Mouse (Mus musculus): Measurements from ENCODE around the gene Shmt2.
A peak's percentile ranks its signal among the peaks of the same experiment; 100 is the strongest.

Gene Shmt2

DNA sequence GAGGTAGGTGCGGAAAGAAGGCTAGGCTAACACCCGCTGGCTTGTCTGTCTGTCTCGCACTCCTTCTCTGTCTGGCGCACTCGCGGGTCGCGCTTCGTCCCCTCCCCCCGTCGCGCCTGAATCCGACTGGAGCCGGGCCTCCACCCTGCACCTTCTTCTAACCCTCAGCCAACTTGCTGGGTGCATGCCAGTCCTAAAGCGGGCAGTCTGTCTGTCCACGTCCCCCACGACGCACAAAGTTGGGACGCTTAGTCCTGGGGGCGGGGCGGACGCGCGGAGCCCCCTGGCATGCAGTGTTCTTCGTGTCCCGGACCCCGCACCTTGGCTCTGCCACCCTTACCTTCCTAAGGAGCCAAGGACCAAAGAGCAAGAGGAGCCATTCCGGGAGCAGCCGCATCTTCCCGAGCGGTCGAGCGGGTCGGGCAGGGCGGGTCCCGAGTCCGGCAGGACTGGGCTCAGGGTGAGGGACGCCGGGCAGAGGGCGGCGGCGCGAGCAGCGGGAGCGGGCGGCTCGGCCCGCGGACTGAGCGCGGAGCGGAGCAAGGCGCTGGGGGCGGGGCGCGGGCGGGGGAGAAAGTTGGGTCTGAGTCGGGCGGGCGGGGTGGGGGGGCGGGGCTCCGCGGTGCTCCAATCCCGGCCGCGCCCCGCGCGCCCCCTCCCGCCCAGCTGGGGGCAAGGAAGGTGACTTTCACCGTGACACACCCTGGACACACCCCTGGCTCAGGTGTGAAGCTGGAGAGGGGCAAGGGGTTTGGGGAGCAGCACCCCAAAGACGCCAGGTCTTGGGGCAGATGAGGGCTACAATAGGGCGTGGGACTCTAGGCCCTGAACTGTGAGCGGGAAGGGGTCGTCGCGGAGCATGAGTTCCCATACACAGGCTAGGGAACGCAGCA is 12.0 kb upstream of the Shmt2 start, which contains the start of gene Nxph4:
TSS of gene Nxph4 (minus strand) at position 524 of the 893 bp plus-strand sequence.
- peak in 1 of 2 experiments; percentile 68 for DNase-seq (ENCODE audit: inconsistent age in 2 of 2, low spot score in 1 of 2)

DNA sequence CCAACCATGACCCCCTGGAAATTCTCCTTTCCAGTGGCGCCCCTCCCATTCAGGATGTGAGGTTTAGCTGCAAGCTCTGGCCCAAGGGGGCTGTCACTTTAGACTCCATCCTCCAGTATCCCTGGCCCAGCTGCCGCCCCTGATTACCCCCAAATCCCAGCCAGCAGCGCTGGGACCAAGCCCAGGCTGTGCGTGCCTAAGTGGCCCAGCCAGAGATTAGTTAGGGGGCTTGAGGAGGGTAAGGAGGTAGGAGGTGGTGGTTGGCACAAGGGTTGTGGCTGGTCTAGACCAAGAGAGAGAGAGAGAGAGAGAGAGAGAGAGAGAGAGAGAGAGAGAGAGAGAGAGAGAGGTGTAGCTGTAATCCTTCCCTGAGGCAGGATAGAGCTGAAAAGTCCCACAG is 9.3 kb upstream of the Shmt2 start:
- no peak for DNase-seq (ENCODE audit: inconsistent age in 2 of 2, low spot score in 1 of 2)

DNA sequence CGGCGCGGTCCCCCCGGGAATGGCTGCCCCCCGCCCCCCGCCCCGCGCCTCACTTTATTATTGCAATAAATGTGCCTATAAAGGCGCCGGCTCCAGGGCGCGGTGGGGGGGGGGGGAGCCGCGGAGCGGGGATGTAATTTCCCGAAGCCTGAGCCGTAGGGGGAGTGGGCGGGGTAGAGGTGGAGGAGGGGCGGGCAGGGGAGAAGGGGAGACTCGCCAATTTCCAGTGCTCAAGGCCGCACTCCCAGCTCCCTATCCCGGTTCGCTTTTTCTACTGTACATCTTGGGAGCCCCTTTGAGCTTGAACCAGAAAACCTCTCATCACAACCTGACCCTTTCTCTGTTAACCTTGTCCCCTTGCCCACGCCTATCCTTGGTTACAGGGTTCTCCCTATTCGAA is 8.7 kb upstream of the Shmt2 start:
- no peak for DNase-seq (ENCODE audit: inconsistent age in 2 of 2, low spot score in 1 of 2)

DNA sequence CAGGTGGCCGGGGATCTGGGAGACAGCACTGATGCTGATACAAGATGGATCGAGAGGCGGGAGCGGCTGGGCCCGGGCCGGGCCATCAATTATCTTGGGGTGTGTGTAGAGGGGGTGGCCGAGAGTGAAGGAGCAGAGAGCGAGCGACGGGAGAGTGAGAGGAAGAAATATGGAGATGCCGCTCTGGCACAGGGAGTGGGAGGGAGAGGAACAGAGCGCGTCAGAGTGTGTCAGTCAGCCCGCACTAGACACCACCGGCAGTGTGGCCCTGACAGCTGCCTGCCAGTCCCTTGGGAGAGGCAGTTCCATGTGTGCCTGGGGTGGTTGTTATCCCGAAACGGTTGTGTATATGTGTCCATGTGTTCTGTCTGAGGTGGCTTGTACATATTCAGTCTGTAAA is 5.2 kb upstream of the Shmt2 start:
- no peak for DNase-seq (ENCODE audit: inconsistent age in 2 of 2, low spot score in 1 of 2)

DNA sequence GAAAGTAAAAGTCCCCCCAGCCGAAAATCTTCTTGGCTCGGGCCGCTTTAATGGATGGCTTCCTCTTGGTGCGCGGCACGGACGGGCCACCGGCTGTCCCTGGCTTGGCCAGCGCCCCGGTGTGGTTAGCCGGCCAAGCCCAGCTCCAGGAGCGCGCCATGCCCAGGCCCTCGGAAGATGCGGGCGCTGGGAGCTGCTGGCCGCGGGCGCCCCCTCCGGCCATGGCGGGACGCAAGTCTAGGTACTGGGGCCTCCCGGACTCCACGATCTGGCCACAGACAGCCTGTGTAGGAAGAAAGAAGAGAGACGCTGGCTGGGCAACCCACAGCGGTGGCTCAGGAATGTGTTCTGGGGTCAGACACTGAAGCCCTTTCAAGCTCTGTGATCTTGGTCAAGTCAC is 4.4 kb upstream of the Shmt2 start:
- DNase-seq (ENCODE audit: inconsistent age in 2 of 2, low spot score in 1 of 2): peak; percentile 68 to 80

DNA sequence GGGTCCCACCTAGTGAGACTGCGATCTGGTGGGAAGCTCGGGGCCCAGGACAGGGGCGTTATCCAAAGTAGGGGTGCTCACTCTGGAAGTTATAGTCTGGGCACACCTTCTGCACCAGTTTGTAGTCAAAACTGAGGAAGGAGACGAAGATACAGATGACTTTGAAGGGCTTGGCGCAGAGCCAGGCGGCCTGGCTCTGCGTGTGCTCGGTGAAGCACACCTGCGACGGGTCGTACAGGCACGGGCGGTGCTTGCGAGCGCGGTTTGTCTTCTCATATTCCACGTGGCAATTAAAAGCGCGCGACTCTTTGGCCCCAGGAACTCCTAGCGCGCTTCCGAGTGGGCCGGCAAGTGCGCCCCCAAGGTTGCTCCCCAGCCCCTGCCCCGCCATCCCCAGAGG is 3.8 kb upstream of the Shmt2 start:
- no peak for DNase-seq (ENCODE audit: inconsistent age in 2 of 2, low spot score in 1 of 2)

DNA sequence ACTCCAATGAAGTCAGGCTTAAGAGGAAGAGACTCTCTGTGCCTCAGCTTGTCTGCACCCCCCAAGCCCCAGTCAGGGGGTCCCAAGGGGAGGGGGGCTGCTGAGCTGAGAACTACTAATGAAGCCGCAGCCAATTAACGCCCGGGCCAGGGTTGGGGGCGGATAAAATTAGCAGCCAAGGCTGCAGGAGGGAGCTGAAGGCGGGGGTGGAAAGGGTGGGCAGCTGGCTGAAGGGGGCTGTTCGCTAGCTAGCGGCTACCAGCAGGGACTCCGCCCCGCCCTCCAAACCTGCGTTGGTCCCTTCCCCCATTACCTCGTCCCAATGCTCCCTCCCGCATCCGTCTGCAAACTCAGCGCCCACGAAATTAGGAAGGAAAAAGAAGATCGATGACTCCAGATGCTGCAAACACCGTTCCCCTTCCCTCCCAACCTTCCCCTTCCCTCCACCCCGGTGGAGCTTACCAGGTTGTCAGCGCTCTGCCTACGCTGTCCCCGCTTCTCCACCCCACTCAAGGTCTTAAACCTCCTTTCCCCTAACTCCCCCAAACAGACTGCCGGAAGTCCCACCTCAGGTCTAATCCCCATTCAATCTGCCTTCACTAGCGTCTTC is 2.5 kb upstream of the Shmt2 start:
- no peak for DNase-seq (ENCODE audit: inconsistent age in 2 of 2, low spot score in 1 of 2)

DNA sequence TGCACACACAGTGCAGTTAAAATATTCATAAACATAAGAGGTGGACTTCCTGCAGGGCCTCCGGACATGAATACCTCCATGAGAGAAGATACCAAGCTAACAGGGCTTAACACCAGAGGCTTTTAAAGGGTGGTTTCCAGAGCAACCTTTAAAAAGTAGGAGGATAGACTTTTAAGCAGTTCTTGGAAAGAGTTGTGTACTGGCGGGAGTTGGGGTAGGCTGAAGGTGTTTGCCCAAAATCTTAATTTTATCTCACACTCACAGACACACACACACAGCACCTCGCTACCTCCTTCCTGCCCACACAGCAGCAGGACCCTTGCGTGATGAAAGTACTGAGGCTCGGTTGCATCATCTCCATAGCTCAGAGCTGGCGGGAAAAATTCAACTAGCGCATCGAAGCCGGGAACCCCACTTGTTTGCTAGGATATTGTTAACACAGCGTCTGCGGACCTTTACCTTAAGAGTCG is 598 bp downstream of the Shmt2 start:
- no peak for DNase-seq (ENCODE audit: inconsistent age in 2 of 2, low spot score in 1 of 2)

DNA sequence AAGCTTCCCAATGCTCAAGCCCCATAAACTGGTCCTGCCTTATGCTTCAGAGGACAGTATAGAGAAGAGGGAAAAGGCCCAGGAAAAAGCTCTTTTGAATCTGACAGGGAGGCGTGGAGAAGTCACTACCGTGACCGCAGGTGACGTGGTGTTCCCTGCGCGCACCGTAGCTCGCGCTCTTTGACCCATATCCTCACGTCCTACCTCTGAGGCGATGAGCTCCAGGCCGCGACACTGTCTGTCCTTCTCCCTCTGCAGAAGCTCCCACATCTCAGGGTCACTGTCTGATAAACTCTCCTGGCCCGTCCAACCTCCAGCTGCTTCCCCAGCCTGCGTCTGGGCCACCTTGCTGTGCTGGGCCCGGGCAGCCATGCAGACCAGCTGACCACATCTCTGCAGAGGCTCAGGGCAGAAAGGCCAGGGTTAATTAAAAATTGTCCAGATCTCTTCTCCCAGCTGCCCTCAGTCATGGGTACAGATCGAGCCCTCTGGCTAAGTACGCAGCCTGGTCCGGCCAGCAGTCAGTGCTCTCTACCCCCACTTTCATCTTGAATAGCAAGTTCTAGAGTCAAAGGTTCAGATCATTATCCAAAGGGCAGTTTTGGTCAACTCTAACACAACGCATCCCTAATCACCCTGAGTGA is 1.4 kb downstream of the Shmt2 start:
- DNase-seq (ENCODE audit: inconsistent age in 2 of 2, low spot score in 1 of 2): no peak

DNA sequence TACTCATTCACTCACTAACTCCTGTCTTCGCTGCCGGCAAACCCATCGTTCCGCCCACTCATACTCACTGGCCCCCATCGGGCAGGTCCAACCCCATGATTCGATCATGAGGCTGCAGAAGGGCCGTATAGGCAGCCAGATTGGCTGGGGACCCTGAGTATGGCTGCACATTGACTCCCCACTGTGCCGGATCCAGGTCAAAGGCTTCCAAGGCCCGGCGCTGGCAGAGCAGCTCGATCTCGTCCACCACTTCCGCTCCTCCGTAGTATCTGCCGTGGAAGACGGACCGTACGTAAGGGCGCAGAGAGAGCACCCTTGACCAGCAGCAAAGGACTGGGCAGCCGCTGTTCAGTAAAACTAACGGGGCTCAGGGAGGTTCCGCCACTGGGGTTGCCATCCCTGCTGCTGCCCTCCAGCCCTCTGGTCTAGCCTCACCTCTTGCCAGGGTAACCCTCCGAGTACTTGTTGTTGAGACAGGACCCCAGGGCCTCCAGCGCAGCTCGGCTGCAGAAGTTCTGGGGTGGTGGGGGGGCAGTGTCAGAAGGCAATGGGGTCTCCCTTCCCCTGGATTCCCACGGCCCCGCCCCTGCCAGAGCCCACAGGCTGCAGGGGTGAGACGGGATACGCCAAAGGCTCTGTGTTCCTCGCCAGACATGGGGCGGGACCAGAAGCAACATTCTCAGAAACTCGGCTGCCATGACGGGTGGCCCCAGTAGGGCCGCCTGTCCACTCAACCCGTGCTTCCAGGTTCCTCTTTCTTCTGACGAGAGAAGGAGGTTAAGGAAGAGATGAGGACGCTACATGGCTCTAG is 2.1 kb downstream of the Shmt2 start:
- DNase-seq (ENCODE audit: inconsistent age in 2 of 2, low spot score in 1 of 2): no peak

DNA sequence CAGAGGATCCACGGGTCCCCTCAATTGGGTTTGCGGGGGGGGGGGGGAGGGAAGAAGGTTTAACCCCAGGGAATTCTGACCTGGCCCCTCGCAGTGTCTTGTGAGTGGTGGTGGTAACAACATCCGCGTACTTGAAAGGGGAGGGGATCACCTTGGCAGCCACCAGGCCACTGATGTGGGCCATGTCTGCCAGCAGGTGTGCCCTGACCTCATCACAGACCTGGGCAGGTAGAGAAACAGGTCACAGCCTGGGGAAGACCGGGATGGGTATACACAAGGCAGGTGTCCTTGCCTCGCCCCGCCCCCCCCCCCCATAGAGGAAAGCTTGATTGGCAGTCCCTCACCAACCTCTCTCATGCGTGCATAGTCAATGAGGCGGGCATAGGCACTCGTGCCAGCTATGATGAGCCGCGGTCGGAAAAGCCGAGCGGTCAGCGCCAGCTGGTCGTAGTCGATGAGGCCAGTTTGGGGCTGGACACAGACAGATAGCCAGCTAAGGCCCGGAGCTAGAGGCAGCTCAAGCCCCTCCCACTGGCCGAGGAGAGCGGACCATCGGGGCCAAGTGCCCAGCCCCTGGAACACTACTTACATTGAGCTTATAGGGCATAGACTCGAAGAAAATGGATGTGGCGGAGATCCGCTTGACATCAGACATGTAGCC is 3.1 kb downstream of the Shmt2 start:
- DNase-seq (ENCODE audit: inconsistent age in 2 of 2, low spot score in 1 of 2): no peak

DNA sequence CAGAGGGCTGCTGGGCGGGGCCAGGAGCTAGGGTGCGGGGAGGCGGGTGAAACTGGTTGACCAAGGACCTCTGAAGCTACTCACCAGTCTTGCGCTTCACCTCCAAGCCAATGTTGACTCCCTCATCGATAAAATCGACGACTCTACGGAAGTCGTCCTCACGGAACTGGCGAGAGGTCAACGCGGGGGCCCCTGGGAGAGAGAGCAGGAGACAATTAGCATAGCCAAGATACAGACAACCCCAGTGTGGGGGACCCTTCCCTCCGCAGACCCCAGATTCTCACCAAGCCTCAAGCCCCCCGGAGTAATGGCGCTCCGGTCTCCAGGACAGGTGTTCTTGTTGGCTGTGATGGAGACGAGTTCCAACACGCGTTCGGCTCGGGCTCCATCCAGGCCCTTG is 4.3 kb downstream of the Shmt2 start:
- no peak for DNase-seq (ENCODE audit: inconsistent age in 2 of 2, low spot score in 1 of 2)

DNA sequence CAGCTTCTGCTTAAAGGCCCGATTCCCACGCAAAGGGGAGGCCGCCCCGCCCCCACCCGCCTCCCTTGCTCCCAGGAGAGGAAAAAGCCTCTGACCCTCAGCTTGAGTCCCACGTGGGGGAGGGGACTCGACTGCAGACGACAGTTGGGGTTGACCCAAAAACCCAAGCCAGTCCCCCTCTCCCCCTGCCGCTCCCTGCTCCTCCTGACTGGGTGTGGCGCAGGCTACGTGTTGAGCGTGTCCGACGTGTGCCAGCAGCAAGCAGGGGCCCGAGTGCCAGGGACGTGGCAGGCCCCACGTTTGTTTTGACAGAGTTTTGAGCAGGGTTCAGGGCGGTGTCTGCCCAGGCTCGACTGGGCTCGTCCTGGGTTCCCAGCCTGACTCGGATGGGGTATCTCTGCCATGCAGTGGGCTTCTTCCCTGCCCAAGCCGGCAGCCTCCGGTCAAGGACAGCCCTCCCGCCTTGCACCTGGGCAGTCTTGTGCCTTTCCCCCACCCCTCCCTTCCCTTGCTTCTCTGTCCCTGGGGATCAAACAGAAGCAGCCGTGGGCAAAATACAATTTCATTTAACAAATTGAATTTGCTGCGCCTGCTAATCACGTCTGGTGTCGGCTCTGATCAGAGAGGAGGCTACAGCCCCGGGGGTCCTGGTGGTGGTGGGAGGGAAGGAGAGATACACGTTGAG is 5.5 kb downstream of the Shmt2 start:
- peak in 1 of 2 experiments; percentile 53 for DNase-seq (ENCODE audit: inconsistent age in 2 of 2, low spot score in 1 of 2)

DNA sequence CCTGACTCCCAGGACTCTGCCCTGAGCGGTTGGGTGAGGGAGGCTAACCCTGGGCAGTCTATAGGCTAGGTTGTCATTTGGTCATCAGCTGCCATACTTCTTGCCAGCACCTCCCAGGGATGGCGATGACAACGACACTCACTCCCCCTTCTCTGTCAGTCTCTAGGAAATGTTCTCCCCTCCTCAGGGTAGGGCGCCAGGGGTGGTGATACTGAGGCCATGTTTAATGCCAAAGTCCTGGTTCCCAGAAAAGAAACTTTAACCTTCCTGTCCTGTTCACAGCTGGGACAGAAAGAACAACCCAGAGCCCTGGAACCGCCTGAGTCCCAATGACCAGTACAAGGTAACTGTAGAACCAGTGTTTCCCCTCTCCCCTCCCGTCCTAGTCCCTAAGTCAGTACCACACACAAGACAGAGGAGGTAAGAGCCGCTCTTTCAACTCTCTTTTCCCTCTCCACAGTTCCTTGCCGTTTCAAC is 6.2 kb downstream of the Shmt2 start:
- no peak for DNase-seq (ENCODE audit: inconsistent age in 2 of 2, low spot score in 1 of 2)

DNA sequence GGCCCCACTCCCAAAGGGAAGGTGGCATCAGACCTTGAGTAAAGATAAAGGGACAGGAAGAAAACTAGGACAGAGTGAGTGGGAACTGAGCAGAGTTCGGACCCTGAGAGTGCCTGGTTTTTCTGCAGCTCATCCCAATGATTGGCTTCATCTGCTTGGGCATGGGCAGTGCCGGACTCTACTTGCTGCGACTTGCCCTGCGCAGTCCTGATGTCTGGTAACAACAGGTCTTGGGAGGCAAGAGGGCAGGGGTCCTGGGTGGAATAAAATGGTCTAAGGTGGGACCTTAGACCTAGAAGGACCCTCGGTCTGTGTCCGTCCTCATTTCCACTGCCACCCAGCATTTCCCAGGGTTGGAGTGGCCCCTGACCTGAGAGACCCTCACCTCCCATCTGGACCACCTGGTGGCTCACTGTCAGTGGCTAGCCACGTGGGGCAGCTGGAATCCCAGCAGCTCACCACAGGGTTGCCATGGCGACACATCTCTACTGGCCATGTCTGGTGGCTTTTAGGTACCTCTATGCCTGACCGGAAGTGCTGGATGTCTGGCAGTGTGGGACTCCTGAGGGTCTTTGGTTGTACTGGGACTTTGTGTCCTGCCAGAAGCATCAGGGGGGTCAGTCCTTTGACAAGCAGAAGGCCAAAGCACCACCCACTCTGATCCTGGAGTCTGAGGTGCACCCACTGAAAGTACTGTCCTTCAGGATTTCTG is 6.8 kb downstream of the Shmt2 start:
- no peak for DNase-seq (ENCODE audit: inconsistent age in 2 of 2, low spot score in 1 of 2)

DNA sequence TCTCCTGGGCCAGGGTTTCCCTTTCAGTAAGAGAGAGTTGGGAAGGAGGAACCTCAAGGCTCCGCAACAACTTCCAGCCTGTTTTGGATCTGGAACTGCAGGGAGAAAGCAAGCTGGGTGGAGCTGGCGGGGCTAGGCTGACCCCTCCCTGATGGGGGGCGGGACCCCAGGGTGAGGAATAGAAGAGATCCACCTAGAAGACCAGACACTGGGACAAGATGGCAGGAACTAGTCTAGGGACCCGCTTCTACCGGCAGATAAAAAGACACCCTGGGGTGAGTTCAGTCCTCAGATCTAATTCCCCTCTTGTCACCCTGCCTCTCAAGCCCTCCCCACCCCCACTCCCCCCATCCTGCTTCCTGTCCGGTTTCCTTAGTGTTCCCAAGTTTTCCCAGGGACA is 7.5 kb downstream of the Shmt2 start, which contains the start of gene Ndufa4l2:
TSS of gene Ndufa4l2 (plus strand) at position 204 of the 400 bp plus-strand sequence.
- peak in 1 of 2 experiments; percentile 61 for DNase-seq (ENCODE audit: inconsistent age in 2 of 2, low spot score in 1 of 2)

DNA sequence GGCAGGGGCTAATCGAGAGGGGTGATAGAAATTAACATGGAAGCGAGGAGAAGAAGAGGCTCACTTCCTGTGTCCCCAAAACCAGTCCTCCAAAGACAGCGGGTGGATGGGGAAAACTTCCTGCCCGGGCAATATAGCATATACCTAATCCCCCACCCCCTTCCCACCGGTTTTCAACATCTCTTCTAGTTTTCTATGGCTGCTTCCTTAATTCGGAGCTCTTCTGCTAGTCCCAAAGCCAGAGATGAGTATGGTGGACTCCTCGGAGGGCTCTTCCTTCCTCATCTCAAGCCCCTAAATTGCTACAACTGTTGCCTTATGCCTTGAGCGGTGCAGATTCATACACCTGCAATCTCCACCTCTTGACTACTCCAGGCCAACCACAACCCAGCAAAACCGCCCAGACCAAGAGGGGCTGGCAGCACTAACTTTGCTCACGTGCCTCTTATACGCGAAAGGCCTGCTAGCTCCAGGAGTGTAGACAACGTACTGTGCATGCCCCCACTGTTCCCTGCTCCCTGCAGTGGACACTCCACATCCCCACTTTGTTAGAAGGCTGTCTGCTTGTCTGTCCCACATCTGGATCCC is 8.0 kb downstream of the Shmt2 start:
- DNase-seq (ENCODE audit: inconsistent age in 2 of 2, low spot score in 1 of 2): no peak

DNA sequence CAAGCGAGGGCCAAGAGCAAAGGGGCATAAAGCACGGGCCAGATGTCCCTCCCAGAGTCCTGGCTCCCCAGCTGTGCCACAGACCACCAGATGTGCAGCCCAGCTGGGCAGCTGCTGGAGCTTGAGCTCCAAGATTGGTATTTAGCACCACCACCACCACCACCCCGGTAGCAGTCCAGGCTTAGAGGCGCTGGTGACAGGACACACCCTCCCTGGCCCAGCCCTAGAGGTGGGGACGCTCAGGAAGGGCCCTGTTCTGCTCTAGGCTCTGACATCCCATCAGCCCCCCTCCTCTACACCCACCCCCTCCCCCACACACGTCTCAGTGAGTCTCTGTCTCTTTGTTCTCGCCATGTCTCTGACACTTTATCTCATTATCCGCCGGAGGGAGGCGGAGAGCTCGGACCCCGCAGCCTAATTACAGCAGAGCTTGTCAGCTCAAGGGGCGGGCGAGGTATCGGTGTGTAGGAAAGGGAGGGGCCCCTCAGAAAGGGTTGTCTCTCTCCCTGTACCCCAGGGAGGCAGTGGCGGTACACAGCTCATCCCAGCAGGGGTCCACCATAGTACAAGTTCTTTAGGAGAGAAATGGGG is 8.6 kb downstream of the Shmt2 start:
- DNase-seq (ENCODE audit: inconsistent age in 2 of 2, low spot score in 1 of 2): no peak
